Mouse (Mus musculus): ENCODE measurements around the gene Itm2b. TPM values are rescaled to one million over a fixed set of nuclear protein-coding genes. Genes with fewer than 3 reads are reported as not detected.

Itm2b gene
- polyA plus RNA-seq (2021; fragmentation: Nextera tagmentation) = 1,369 and 1,723 TPM in 2 replicates
- long read RNA-seq, experiment 1, transcript Itm2b-201 (6 exons, 1,796 nt) = major isoform, 5,037 of 5,127 reads
- long read RNA-seq, experiment 1, transcript Itm2b-202 (5 exons, 935 nt) = minor isoform, 21 of 5,127 reads
- long read RNA-seq, experiment 1, partial matches to known transcripts = 25 of 5,127 reads
- long read RNA-seq, experiment 1, other reads (novel, unspliced or antisense) = 44 of 5,127 reads
- long read RNA-seq, experiment 2, transcript Itm2b-201 (6 exons, 1,796 nt) = major isoform, 2,601 of 2,776 reads
- long read RNA-seq, experiment 2, transcript Itm2b-202 (5 exons, 935 nt) = minor isoform, 26 of 2,776 reads
- long read RNA-seq, experiment 2, partial matches to known transcripts = 129 of 2,776 reads
- long read RNA-seq, experiment 2, other reads (novel, unspliced or antisense) = 20 of 2,776 reads

GRCm38 (mm10) chr14:73384913-73385719 is at the start of gene Itm2b:
TSS of gene Itm2b (minus strand) at chr14:73385289.

GRCm38 (mm10) chr14:73325456-73326381 is 59.4 kb downstream of the Itm2b start, which contains the start of gene Rb1:
TSS of gene Rb1 (minus strand) at chr14:73325822.

Other genes with a start within 250 kb of the Itm2b start
- gene Lpar6, start 147.4 kb downstream of the Itm2b start, polyA plus RNA-seq (2021; fragmentation: Nextera tagmentation) = 1.2 and 1.3 TPM in 2 replicates
- gene Rb1, start 59.5 kb downstream of the Itm2b start, polyA plus RNA-seq (2021; fragmentation: Nextera tagmentation) = 7.6 and 12.9 TPM in 2 replicates
- 26.0 and 34.0 TPM in 2 replicates for gene Med4, start 124.7 kb upstream of the Itm2b start, polyA plus RNA-seq (2021; fragmentation: Nextera tagmentation)
- 194 and 225 TPM in 2 replicates for gene Sucla2, start 140.0 kb upstream of the Itm2b start, polyA plus RNA-seq (2021; fragmentation: Nextera tagmentation)
- gene Nudt15, start 163.0 kb upstream of the Itm2b start, polyA plus RNA-seq (2021; fragmentation: Nextera tagmentation) = 2.4 and 3.1 TPM in 2 replicates